Mouse (Mus musculus) limb, embryonic 13.5 days (tissue): Measurements from ENCODE around the gene Eif3k. TPM values are rescaled to one million over a fixed set of nuclear protein-coding genes. Genes with fewer than 3 reads are reported as not detected.

Experiments used
- ATAC-seq: fragments of 200-750 bp; cut with Nextera tagmentation; 2 replicates; pipeline ENCODE4 v1.8.0; 2017; ENCODE audit warnings: low read depth, moderate number of reproducible peaks, moderate TSS enrichment; ENCODE audit not compliant: low FRiP score
- H3K27ac ChIP-seq: fragments of 300-500 bp; sonication (generic); 2 replicates; pipeline ENCODE4 v1.5.1; 2015; ENCODE audit warnings: inconsistent platforms, mild to moderate bottlenecking, moderate library complexity
- H3K27me3 ChIP-seq: fragments of 300-500 bp; sonication (generic); 2 replicates; pipeline ENCODE4 v1.6.1; 2015; ENCODE audit warnings: mild to moderate bottlenecking, inconsistent platforms
- H3K36me3 ChIP-seq: fragments of 300-500 bp; sonication (generic); 2 replicates; pipeline ENCODE4 v1.6.1; 2015; ENCODE audit warnings: inconsistent platforms, mild to moderate bottlenecking, moderate library complexity
- H3K4me1 ChIP-seq: fragments of 300-500 bp; sonication (generic); 2 replicates; pipeline ENCODE4 v1.6.1; 2015; ENCODE audit warnings: inconsistent platforms
- H3K4me2 ChIP-seq: fragments of 300-500 bp; sonication (generic); replicated peaks from 2 replicates; pipeline ENCODE4 v1.6.1; 2015; ENCODE audit warnings: inconsistent platforms, mild to moderate bottlenecking, moderate library complexity
- H3K4me3 ChIP-seq: fragments of 300-500 bp; sonication (generic); 2 replicates; pipeline ENCODE4 v1.5.1; 2015; ENCODE audit warnings: moderate library complexity, mild to moderate bottlenecking, inconsistent platforms
- H3K9ac ChIP-seq: fragments of 300-500 bp; sonication (generic); 2 replicates; pipeline ENCODE4 v1.6.1; 2015; ENCODE audit warnings: mild to moderate bottlenecking, inconsistent platforms
- H3K9me3 ChIP-seq: fragments of 300-500 bp; sonication (generic); 2 replicates; pipeline ENCODE4 v1.6.1; 2016; ENCODE audit warnings: inconsistent platforms
- WGBS: fragments of 180-500 bp; shearing (Covaris S2); methylation state at CpG from one replicate; pipeline ENCODE4 v1.1.7; 2015; 5-methylcytosine and 5-hydroxymethylcytosine counted together
- polyA plus RNA-seq: library from polyadenylated mRNA; unstranded; fragments of >200 nt; fragmentation: Nextera tagmentation; extraction: Ambion mirVana; gene quantifications from 2 replicates; pipeline ENCODE4 v1.2.1, GENCODE M21; 2015

Gene Eif3k
- polyA plus RNA-seq, 1 experiment from 2014 or later = 422 TPM

- H3K27me3 ChIP-seq = peaks cover 35% of the 10 kb centered on the region
- WGBS = 90% methylated on average over 1 of the region's 1 CpGs
- peaks cover 7% of the 10 kb centered on the region; the same call in 1 of the 2 replicates for H3K36me3 ChIP-seq
- no peak overlapping the region for H3K9ac ChIP-seq
- H3K4me1 ChIP-seq = peaks cover 8% of the 10 kb centered on the region
- peaks cover 4% of the 10 kb centered on the region for H3K9me3 ChIP-seq
- H3K27ac ChIP-seq = no peak overlapping the region
- H3K4me2 ChIP-seq = no peak overlapping the region
- no peak overlapping the region for H3K4me3 ChIP-seq
- no peak for ATAC-seq
These were observed 33.3 kb upstream of the Eif3k start for GRCm38 (mm10) chr7:29014984-29015383.

GRCm38 (mm10) chr7:29008714-29009113 is 27.1 kb upstream of the Eif3k start:
- Histone ChIP-seq H3K4me3 (no peak overlapping the region), H3K9ac (no peak overlapping the region), H3K27me3 (no peaks in the 10 kb centered on the region), H3K4me2 (no peak overlapping the region), H3K36me3 (no peaks in the 10 kb centered on the region), H3K4me1 (no peaks in the 10 kb centered on the region), H3K9me3 (no peaks in the 10 kb centered on the region), H3K27ac (no peak overlapping the region)
- WGBS = 74% methylated on average over 9 of the region's 9 CpGs
- ATAC-seq = no peak

- no peaks in the 10 kb centered on the region for H3K27me3 ChIP-seq
- ATAC-seq = no peak
- H3K9ac ChIP-seq = no peak overlapping the region
- WGBS = 94% methylated on average over 10 of the region's 10 CpGs
- H3K9me3 ChIP-seq = no peaks in the 10 kb centered on the region
- no peak overlapping the region for H3K4me2 ChIP-seq
- no peaks in the 10 kb centered on the region for H3K36me3 ChIP-seq
- H3K4me1 ChIP-seq = no peaks in the 10 kb centered on the region
- no peak overlapping the region for H3K27ac ChIP-seq
- H3K4me3 ChIP-seq = no peak overlapping the region
These were observed 26.5 kb upstream of the Eif3k start for GRCm38 (mm10) chr7:29008171-29008570.

- Histone ChIP-seq H3K27me3 (no peaks in the 10 kb centered on the region), H3K9ac (no peak overlapping the region), H3K27ac (no peak overlapping the region), H3K4me2 (no peak overlapping the region), H3K4me3 (no peak overlapping the region), H3K36me3 (no peaks in the 10 kb centered on the region), H3K4me1 (no peaks in the 10 kb centered on the region), H3K9me3 (no peaks in the 10 kb centered on the region)
- no peak for ATAC-seq
- WGBS = 76% methylated on average over 9 of the region's 9 CpGs
These were observed 25.8 kb upstream of the Eif3k start for GRCm38 (mm10) chr7:29007224-29008101.

GRCm38 (mm10) chr7:29000651-29001605 is 19.3 kb upstream of the Eif3k start:
- peaks cover 6% of the 10 kb centered on the region; the same call in 1 of the 2 replicates for H3K4me1 ChIP-seq
- no peaks in the 10 kb centered on the region for H3K36me3 ChIP-seq
- 5% methylated on average over 43 of the region's 43 CpGs for WGBS
- ATAC-seq = peak; percentile 83
- H3K9me3 ChIP-seq = no peaks in the 10 kb centered on the region
- H3K4me2 ChIP-seq = peak overlapping the region; percentile 77
- H3K27ac ChIP-seq = peak overlapping the region; percentile 69
- H3K4me3 ChIP-seq = peak overlapping the region; percentile 58
- H3K27me3 ChIP-seq = no peaks in the 10 kb centered on the region
- H3K9ac ChIP-seq = peak overlapping the region; percentile 70

GRCm38 (mm10) chr7:28993402-28993801 is 11.7 kb upstream of the Eif3k start:
- Histone ChIP-seq H3K4me1 (no peaks in the 10 kb centered on the region), H3K27ac (no peak overlapping the region)
- no peak for ATAC-seq

GRCm38 (mm10) chr7:28992997-28993396 is 11.3 kb upstream of the Eif3k start:
- Histone ChIP-seq H3K4me3 (no peak overlapping the region), H3K36me3 (no peaks in the 10 kb centered on the region), H3K27me3 (no peaks in the 10 kb centered on the region), H3K4me1 (no peaks in the 10 kb centered on the region), H3K9me3 (no peaks in the 10 kb centered on the region), H3K4me2 (no peak overlapping the region), H3K27ac (no peak overlapping the region), H3K9ac (no peak overlapping the region)
- WGBS = 81% methylated on average over 3 of the region's 3 CpGs
- no peak for ATAC-seq

More at GRCm38 (mm10) chr7:28993402-28993801, 11.7 kb upstream of the Eif3k start:
- Histone ChIP-seq H3K9ac (no peak overlapping the region), H3K4me2 (no peak overlapping the region), H3K36me3 (no peaks in the 10 kb centered on the region), H3K9me3 (no peaks in the 10 kb centered on the region), H3K4me3 (no peak overlapping the region), H3K27me3 (no peaks in the 10 kb centered on the region)
- WGBS = 87% methylated on average over 3 of the region's 3 CpGs

- no peaks in the 10 kb centered on the region for H3K36me3 ChIP-seq
- H3K4me2 ChIP-seq = no peak overlapping the region
- H3K27me3 ChIP-seq = no peaks in the 10 kb centered on the region
- no peak for ATAC-seq
- H3K4me1 ChIP-seq = no peaks in the 10 kb centered on the region
- no peak overlapping the region for H3K4me3 ChIP-seq
- H3K9ac ChIP-seq = no peak overlapping the region
- no peaks in the 10 kb centered on the region for H3K9me3 ChIP-seq
- WGBS = 64% methylated on average over 5 of the region's 5 CpGs
- no peak overlapping the region for H3K27ac ChIP-seq
These were observed 10.0 kb upstream of the Eif3k start for GRCm38 (mm10) chr7:28991616-28992015.

GRCm38 (mm10) chr7:28990766-28991273 is 9.2 kb upstream of the Eif3k start:
- Histone ChIP-seq H3K4me1 (no peaks in the 10 kb centered on the region), H3K4me2 (no peak overlapping the region), H3K27me3 (no peaks in the 10 kb centered on the region), H3K9me3 (no peaks in the 10 kb centered on the region), H3K27ac (no peak overlapping the region), H3K9ac (no peak overlapping the region), H3K4me3 (no peak overlapping the region), H3K36me3 (no peaks in the 10 kb centered on the region)
- 50% methylated on average over 14 of the region's 14 CpGs for WGBS
- no peak for ATAC-seq

GRCm38 (mm10) chr7:28985207-28985606 is 3.5 kb upstream of the Eif3k start:
- Histone ChIP-seq H3K4me2 (no peak overlapping the region), H3K9me3 (no peaks in the 10 kb centered on the region), H3K27ac (no peak overlapping the region), H3K9ac (no peak overlapping the region), H3K4me1 (peaks cover 20% of the 10 kb centered on the region), H3K27me3 (no peaks in the 10 kb centered on the region), H3K36me3 (no peaks in the 10 kb centered on the region), H3K4me3 (no peak overlapping the region)
- WGBS = 90% methylated on average over 7 of the region's 7 CpGs
- no peak for ATAC-seq

GRCm38 (mm10) chr7:28984452-28984851 is 2.8 kb upstream of the Eif3k start:
- WGBS = 91% methylated on average over 1 of the region's 1 CpGs
- Histone ChIP-seq H3K27ac (no peak overlapping the region), H3K27me3 (no peaks in the 10 kb centered on the region), H3K9ac (no peak overlapping the region), H3K9me3 (no peaks in the 10 kb centered on the region), H3K4me2 (no peak overlapping the region), H3K4me3 (no peak overlapping the region), H3K36me3 (peaks cover 3% of the 10 kb centered on the region), H3K4me1 (peaks cover 20% of the 10 kb centered on the region)
- no peak for ATAC-seq

- peaks cover 20% of the 10 kb centered on the region for H3K4me1 ChIP-seq
- no peaks in the 10 kb centered on the region for H3K9me3 ChIP-seq
- H3K4me3 ChIP-seq = no peak overlapping the region
- 83% methylated on average over 4 of the region's 4 CpGs for WGBS
- no peak overlapping the region for H3K9ac ChIP-seq
- H3K4me2 ChIP-seq = peak overlapping the region; percentile 80; the same call in 1 of the 2 replicates
- H3K36me3 ChIP-seq = peaks cover 9% of the 10 kb centered on the region
- no peak for ATAC-seq
- no peak overlapping the region for H3K27ac ChIP-seq
- no peaks in the 10 kb centered on the region for H3K27me3 ChIP-seq
These were observed 2.2 kb upstream of the Eif3k start for GRCm38 (mm10) chr7:28983849-28984248.
